Mouse (Mus musculus): ENCODE measurements around the gene Gsdma2. TPM values are rescaled to one million over a fixed set of nuclear protein-coding genes. Genes with fewer than 3 reads are reported as not detected.
A peak's percentile ranks its signal among the peaks of the same experiment; 100 is the strongest.
"Not testable (repeated sequence)": the region's sequence is repeated elsewhere in the genome, so short reads cannot be mapped to it uniquely, and the experiment has no call there.

The Gsdma2 gene
- total RNA-seq, 2 experiments from 2014 or later = not detected

GRCm38 (mm10) chr11:98664091-98664490, 17.5 kb downstream of the Gsdma2 start, which contains the start of gene Gsdma:
Gene Gsdma (plus strand): TSS chr11:98664351.
- DNase-seq (ENCODE audit: low spot score in 2 of 2) = no peak

DNA sequence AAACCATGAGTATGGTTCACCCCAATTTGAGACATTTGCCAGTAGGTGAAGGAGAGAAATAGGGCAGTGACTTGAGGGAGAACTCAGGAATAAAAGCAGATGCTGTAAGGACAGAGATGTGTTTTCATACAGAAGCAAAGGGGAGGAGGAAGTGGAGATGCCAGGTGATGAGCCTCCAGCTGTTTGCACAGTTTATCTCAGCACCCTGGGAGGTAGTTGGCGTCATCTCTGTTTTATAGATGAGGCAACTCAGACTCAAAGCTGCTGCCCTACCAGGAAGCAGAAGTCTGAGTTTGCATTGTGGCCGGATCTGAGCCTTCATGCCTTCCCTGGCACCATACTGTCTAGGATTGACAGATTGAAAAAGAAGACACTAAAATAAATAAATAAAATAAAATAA, 22.4 kb downstream of the Gsdma2 start:
- DNase-seq (ENCODE audit: low spot score in 2 of 2) = no peak

DNA sequence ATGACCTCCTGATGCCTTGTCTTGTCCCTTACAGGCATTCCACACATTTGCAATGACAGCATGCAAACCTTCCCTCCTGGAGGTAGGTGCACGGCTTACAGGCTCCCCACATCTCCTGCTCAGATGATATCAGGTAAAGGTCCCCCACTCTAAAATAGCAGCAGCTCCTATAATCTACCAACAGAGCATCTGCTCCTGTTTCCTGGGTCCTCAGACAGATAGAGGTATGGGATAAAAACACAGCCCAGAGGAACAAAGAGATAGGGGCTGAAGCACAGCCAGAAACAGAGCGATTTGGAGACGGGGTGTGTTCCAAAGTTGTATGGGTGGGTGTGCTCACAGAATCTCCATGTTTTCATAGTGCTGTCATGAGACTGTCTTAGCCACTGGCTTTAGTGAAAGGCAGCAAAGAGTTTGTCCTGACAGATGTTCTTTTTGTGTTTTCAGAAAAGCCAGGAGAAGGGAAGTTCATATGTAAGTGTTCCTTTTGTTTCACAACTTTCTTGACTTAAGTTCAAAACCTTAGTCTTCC, 24.8 kb downstream of the Gsdma2 start:
- no peak for DNase-seq (ENCODE audit: low spot score in 2 of 2)

DNA sequence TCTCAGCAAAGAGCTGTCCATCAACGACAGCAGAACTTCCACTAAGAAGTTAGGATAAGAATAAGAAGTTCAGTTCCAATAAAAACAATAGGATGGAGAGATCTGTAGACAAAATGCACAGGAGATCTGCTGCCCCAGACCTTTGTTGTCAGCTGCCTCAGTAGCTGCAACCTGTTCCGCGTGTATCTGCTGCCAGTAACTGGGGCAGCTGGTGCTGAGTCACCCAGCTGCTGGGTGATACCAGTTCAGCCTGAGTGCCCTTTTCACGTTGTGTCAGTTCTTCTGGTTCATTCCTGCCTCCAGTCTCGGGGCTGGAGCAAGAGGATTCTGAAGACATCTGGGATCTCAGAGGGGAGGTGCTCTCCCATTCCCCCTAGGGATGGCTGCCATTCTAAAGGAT, 25.3 kb downstream of the Gsdma2 start:
- DNase-seq (ENCODE audit: low spot score in 2 of 2) = no peak

DNA sequence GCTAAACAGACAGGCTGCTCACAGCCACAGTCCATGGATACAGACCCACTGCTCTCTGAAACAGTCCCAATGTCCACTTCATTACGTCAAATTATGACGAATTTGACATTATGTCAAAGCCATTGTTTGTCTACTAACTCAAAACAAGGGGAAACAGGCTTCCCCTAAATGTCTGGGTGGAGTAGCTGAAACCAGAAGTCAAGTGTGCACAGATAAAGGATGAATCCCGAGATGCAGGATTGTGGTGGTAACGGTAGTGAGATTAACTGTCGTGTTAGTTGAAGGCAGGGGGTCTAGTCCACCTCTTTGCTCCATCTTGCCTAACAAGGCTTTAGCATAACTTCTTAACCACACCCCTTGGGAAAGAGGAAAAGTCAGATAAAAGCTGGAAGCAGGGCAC, 25.9 kb downstream of the Gsdma2 start:
- DNase-seq (ENCODE audit: low spot score in 2 of 2) = no peak

DNA sequence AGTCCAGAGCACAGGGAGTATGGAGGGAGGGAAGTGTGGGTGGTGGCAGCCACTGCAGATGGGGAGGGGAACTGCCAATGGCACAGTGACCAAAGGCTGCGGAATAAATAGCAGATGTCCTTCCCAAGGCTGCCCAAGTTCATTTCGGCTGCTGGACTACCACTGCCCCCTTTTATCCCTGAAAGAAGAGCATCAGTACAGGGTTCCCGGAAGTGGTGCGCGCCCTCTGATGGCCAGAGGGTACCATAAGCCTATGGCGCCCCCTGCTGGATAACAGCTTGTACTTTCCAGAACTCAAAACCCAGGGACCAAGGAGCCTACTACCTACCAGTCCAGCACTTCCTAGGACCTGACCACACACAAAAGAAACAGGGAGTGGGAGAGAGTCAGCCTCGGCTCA, 26.6 kb downstream of the Gsdma2 start:
- DNase-seq (ENCODE audit: low spot score in 2 of 2) = peak; percentile 58 to 71

- no peak for DNase-seq (ENCODE audit: low spot score in 2 of 2)
Observed at GRCm38 (mm10) chr11:98675829-98676363, 29.3 kb downstream of the Gsdma2 start.

DNA sequence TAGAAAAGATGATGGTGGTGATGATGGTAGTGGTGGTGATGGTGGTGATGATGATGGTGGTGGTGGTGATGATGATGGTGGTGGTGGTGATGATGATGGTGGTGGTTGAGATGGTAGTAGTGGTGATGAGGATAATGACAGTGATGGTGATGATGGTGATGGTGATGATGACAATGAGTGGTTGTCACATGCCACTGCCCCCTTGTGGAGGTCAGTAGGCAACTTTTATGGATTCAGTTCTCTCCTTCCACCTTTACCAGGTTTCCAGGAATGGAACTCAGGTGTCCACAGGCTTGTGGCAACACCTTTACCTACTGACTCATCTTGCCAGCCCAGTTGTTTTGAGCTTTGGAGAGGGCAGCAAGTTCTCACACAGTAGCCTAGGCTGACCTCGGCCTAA, 33.5 kb downstream of the Gsdma2 start:
- no peak for DNase-seq (ENCODE audit: low spot score in 2 of 2)

DNA sequence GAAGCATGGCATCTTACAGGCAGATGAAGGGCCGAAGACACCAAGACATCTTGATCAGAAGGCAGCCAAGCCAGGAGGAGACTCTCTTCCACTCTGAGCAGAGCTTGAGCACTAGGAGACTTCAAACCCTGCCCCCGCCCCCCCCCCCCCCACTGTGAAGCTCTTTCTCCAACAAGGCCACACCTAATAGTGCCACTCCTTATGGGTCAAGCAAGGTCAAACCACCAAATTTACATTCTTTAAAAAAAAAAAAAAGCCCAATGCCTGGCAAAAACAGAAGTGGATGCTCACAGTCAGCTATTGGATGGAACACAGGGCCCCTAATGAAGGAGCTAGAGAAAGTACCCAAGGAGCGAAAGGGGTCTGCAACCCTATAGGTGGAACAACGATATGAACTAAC, 34.0 kb downstream of the Gsdma2 start:
- DNase-seq (ENCODE audit: low spot score in 2 of 2) = not testable (repeated sequence)

DNA sequence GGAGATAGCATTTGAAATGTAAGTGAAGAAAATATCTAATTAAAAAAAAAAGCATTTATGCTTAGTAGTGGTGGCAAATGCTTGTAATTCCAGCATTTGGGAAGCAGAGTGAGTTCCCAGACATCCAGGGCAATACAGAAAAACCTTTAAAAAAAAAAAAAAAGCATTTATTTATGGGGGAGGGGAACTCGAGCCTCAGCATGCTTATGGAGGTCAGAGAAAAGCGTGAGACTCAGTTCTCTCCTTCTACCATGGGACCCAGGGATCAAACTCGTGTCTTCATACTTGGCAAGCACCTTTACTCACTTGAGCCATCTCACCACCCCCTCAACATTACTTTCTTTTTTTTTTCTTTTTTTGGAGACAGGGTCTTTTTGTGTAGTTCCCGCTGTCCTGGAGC, 34.6 kb downstream of the Gsdma2 start:
- no peak for DNase-seq (ENCODE audit: low spot score in 2 of 2)

DNA sequence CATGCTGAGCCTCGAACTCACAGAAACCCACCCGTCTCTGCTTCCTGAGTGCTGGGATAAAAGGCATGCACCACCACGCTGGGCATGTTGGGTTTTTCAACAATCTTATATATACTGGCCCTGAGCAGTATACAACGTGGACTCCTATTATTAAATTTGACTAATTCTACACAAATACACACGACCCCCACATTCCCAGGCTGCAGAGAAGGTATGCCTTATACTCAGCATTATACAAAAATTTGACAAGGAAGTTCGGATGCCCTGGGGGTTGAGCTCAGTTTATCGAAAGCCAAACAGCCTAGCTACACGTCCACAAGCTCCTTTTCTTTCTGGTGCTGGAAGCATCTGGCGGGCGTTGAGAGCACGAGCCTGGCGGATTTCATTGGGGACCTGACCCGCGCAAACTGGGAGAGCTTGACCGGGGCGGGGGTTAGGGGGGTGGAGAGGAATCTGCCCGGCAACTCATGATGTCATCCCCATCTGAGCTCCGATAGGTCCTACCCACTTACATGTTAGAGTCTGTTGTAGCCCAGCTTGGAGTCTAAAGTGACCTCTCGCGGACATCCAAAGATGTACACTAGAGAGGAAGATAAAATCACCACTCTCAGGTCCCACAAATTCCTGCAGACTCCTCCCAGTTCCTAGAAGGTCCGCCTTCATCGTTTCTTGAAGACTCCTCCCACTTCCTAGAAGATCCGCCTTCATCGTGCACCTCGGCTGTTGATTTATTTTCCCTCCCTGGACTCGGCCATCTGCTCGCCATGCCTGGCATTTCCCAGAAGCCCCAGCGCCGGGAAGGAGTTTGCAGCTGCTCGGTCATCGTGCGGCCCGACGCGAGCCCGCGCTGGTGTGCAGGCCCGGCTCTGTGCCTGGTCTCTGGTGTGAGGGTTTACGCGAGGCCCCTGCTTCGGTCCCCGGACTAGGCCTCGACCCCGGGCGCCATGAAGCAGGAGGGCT, 35.5 kb downstream of the Gsdma2 start, which contains the start of gene Psmd3:
Psmd3 (plus strand) TSS at position 769 of the 960 bp plus-strand sequence.
- peak; percentile 98 to 99 for DNase-seq (ENCODE audit: low spot score in 2 of 2)

DNA sequence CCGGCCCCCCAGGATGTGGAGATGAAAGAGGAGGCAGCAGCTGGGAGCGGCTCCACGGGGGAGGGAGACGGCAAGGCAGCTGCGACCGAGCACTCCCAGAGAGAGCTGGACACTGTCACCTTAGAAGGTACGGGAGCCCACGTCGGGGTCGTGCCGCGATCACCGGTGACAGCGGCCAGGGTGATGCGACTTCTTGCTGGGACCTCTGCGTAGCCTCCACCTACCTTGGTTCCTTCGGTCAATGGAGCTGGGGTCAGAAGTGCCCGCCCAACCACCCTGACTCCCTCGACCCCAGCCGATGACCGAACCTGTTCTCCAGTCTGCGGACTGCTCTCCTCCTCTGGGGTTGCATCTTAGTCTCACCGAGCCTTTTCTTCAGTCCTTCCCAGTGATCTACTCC, 36.3 kb downstream of the Gsdma2 start:
- no peak for DNase-seq (ENCODE audit: low spot score in 2 of 2)

GRCm38 (mm10) chr11:98685642-98686041, 39.1 kb downstream of the Gsdma2 start:
- DNase-seq (ENCODE audit: low spot score in 2 of 2) = no peak

DNA sequence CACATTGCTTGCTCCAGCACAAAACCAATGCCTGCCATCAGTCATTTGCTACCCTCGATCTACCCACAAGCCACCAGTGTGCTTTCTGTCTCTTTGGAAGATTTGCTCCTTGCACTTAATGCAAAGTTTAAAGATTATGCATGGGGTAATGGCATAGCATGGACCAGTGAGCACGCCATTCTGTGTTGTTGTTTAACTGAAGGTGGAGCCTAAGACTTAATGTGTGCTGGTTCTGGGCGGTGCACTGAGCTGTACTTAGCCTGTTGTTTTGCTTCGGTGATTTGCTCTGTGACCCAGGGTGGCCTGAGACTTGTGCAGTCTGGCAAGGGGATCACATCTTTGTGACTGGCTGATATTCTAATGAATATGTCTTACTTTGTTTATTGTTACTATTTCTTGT, 40.4 kb downstream of the Gsdma2 start:
- no peak for DNase-seq (ENCODE audit: low spot score in 2 of 2)

GRCm38 (mm10) chr11:98688009-98688408, 41.5 kb downstream of the Gsdma2 start:
- DNase-seq (ENCODE audit: low spot score in 2 of 2) = no peak

DNA sequence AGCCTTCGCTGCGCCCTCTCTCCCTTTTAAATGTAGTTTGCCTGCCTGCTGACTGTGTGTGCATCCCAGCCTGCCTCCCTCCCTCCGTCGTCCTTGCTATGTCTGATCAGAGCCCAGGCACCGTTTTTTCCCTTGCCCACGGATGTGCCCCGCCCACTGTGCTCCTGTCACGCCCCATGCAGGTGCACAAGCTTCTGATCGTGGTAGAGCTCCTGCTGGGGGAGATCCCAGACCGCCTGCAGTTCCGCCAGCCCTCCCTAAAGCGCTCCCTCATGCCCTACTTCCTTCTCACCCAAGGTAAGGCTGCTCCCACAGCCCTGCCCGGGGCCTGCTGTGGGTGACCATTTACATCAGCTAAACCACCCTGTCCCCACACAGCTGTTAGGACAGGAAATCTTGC, 46.6 kb downstream of the Gsdma2 start:
- no peak for DNase-seq (ENCODE audit: low spot score in 2 of 2)

- no peak for DNase-seq (ENCODE audit: low spot score in 2 of 2)
Observed at GRCm38 (mm10) chr11:98693746-98694145, 47.2 kb downstream of the Gsdma2 start.

DNA sequence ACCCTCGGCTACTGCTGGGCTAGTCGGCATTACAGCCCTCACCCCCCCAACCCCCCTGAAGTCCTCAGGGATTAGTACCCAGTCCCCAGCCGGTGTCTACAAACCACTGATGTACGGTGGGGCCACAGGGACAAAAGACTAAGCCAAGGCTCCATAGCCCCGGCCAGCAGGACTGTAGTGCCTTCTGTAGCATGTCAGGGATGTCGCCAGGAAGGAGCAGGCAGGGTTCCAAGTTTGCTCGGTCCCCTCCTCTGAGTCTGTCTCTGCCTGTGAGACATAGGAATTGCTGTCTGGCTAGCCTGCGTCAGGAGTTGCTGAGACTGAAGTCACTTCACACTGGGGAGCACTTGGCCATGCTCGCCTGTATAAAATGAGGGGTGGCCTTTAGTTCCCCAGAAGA, 47.7 kb downstream of the Gsdma2 start:
- DNase-seq (ENCODE audit: low spot score in 2 of 2) = no peak

DNA sequence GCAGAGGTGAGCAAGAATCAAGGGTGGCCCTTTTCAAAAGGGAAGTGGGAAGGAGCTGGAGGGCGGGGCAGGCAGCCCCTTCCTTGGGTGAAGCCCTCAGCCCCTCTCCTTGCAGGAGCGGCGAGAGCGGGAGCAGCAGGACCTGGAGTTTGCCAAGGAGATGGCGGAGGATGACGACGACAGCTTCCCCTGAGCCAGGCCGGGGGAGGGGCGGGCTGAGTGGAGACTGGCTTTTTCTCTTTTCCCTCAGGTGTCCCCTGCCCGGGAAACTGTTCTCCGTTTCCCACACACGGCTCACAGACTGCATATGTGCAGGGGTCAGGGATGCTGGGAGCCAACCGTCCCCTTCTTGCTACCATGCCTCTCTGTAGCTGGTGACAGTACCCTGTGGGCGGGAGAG, 48.8 kb downstream of the Gsdma2 start:
- no peak for DNase-seq (ENCODE audit: low spot score in 2 of 2)

GRCm38 (mm10) chr11:98696454-98697216, 50.1 kb downstream of the Gsdma2 start:
- no peak for DNase-seq (ENCODE audit: low spot score in 2 of 2)

- DNase-seq (ENCODE audit: low spot score in 2 of 2) = no peak
Observed at GRCm38 (mm10) chr11:98697225-98697624, 50.7 kb downstream of the Gsdma2 start.

All from layer of hippocampus, postnatal 10 days (tissue).